Mouse (Mus musculus) CH12.LX (cell line): ENCODE data around the gene Plpp3. TPM values are rescaled to one million over a fixed set of nuclear protein-coding genes. Genes with fewer than 3 reads are reported as not detected.

ENCODE experiments used
- DNase-seq: peaks from one replicate; pipeline ENCODE4 v3.0.0-alpha.2; 2013; ENCODE audit errors: extremely low read depth
- H3K27ac ChIP-seq: 2 replicates; pipeline ENCODE4 v1.5.1; 2012; ENCODE audit warnings: low read depth, mild to moderate bottlenecking, control low read depth, moderate library complexity; ENCODE audit not compliant: insufficient read depth
- H3K27me3 ChIP-seq: replicated peaks from 2 replicates; pipeline ENCODE3; 2012; ENCODE audit warnings: inconsistent platforms
- H3K36me3 ChIP-seq, 2 experiments: replicated peaks in 1 of 2; 2 replicates each; pipeline versions ENCODE3 to v1.6.1; 2012; ENCODE audit warnings: inconsistent platforms in 1 of 2, low read length in 1 of 2, mild to moderate bottlenecking in 1 of 2, mixed read lengths in 1 of 2, moderate library complexity in 1 of 2; ENCODE audit not compliant: control insufficient read depth in 1 of 2, insufficient read depth in 1 of 2
- H3K4me1 ChIP-seq, 2 experiments: 2 replicates each; pipeline ENCODE4 v1.6.1; 2012; ENCODE audit warnings: inconsistent platforms in 1 of 2, moderate library complexity in 1 of 2; ENCODE audit not compliant: insufficient read depth in 2 of 2, control insufficient read depth in 1 of 2
- H3K4me2 ChIP-seq: 2 replicates; pipeline ENCODE4 v1.6.1; 2012; ENCODE audit warnings: low read depth, mild to moderate bottlenecking, control low read depth; ENCODE audit not compliant: poor library complexity, insufficient read depth, severe bottlenecking
- H3K4me3 ChIP-seq, 3 experiments: fragments of 150-350 bp in 1 of 3; sonication (generic) in 1 of 3; replicated peaks in 1 of 3; 2 replicates each; pipeline versions ENCODE3 to v1.5.1; 2011 to 2012; ENCODE audit warnings: low read depth in 2 of 3, low read length in 2 of 3, mild to moderate bottlenecking in 2 of 3, moderate library complexity in 2 of 3, control low read depth in 1 of 3, improper control_type of control experiment in 1 of 3, inconsistent platforms in 1 of 3, mixed read lengths in 1 of 3; ENCODE audit not compliant: poor library complexity in 1 of 3
- H3K79me2 ChIP-seq: replicated peaks from 2 replicates; pipeline ENCODE4 v1.6.1; 2012; ENCODE audit warnings: mild to moderate bottlenecking, moderate library complexity; ENCODE audit not compliant: control insufficient read depth, poor library complexity, insufficient read depth, severe bottlenecking; ENCODE audit errors: extremely low read depth
- H3K9ac ChIP-seq: 2 replicates; pipeline ENCODE4 v1.6.1; 2012; ENCODE audit warnings: low read depth, mild to moderate bottlenecking, control low read depth, moderate library complexity; ENCODE audit not compliant: insufficient read depth
- H3K9me3 ChIP-seq: replicated peaks from 2 replicates; pipeline ENCODE3; 2012; ENCODE audit warnings: low read length, inconsistent platforms, mixed read lengths
- CHD1 ChIP-seq: IDR thresholded peaks from 2 replicates; pipeline ENCODE4 v1.6.1; 2012; ENCODE audit warnings: low read depth, low read length, improper control_type of control experiment, inconsistent platforms
- CTCF ChIP-seq, 2 experiments: IDR thresholded peaks in 1 of 2; conservative IDR thresholded peaks in 1 of 2; 2 replicates each; pipeline ENCODE4 v1.5.1; 2011 to 2012; ENCODE audit warnings: low read depth in 2 of 2, low read length in 2 of 2, improper control_type of control experiment in 1 of 2, inconsistent platforms in 1 of 2, mild to moderate bottlenecking in 1 of 2, moderate library complexity in 1 of 2
- ELF1 ChIP-seq: IDR thresholded peaks from 2 replicates; pipeline ENCODE4 v1.6.1; 2014; ENCODE audit warnings: low read depth, mild to moderate bottlenecking, inconsistent platforms, low read length, improper control_type of control experiment
- EP300 ChIP-seq: IDR thresholded peaks from 2 replicates; pipeline ENCODE4 v1.6.1; 2011; ENCODE audit warnings: low read length, improper control_type of control experiment
- GABPA ChIP-seq: IDR thresholded peaks from 2 replicates; pipeline ENCODE4 v1.6.1; 2012; ENCODE audit warnings: low read depth, low read length, improper control_type of control experiment, inconsistent platforms; ENCODE audit not compliant: insufficient replicate concordance
- HCFC1 ChIP-seq: IDR thresholded peaks from 2 replicates; pipeline ENCODE4 v1.6.1; 2012; ENCODE audit warnings: low read depth, mild to moderate bottlenecking, inconsistent platforms, low read length, improper control_type of control experiment
- JUN ChIP-seq: IDR thresholded peaks from 2 replicates; pipeline ENCODE4 v1.6.1; 2011; ENCODE audit warnings: low read depth, mild to moderate bottlenecking, low read length, improper control_type of control experiment, moderate library complexity; ENCODE audit not compliant: insufficient read depth
- JUND ChIP-seq: conservative IDR thresholded peaks from 2 replicates; pipeline ENCODE4 v1.6.1; 2011; ENCODE audit warnings: low read depth, low read length, improper control_type of control experiment
- MAFK ChIP-seq: IDR thresholded peaks from 2 replicates; pipeline ENCODE4 v1.6.1; 2011; ENCODE audit warnings: low read length, improper control_type of control experiment; ENCODE audit not compliant: insufficient replicate concordance
- MAX ChIP-seq: IDR thresholded peaks from 2 replicates; pipeline ENCODE4 v1.6.1; 2011; ENCODE audit warnings: low read length, improper control_type of control experiment
- MAZ ChIP-seq: IDR thresholded peaks from 2 replicates; pipeline ENCODE4 v1.6.1; 2012; ENCODE audit warnings: low read depth, mild to moderate bottlenecking, inconsistent platforms, low read length, improper control_type of control experiment, moderate library complexity
- MEF2A ChIP-seq: IDR thresholded peaks from 2 replicates; pipeline ENCODE4 v1.6.1; 2014; ENCODE audit warnings: low read depth, mild to moderate bottlenecking, inconsistent platforms, low read length, improper control_type of control experiment, borderline replicate concordance
- MXI1 ChIP-seq: IDR thresholded peaks from 2 replicates; pipeline ENCODE4 v1.6.1; 2011; ENCODE audit warnings: mild to moderate bottlenecking, low read depth, low read length, improper control_type of control experiment
- NELFE ChIP-seq: IDR thresholded peaks from 2 replicates; pipeline ENCODE4 v1.6.1; 2011; ENCODE audit warnings: low read depth, low read length, improper control_type of control experiment
- POLR2A ChIP-seq: IDR thresholded peaks from 2 replicates; pipeline ENCODE4 v1.6.1; 2011; ENCODE audit warnings: low read depth, mild to moderate bottlenecking, improper control_type of control experiment, low read length
- POLR2AphosphoS2 ChIP-seq: IDR thresholded peaks from 2 replicates; pipeline ENCODE4 v1.6.1; 2011; ENCODE audit warnings: low read depth, low read length, improper control_type of control experiment
- RCOR1 ChIP-seq: conservative IDR thresholded peaks from 2 replicates; pipeline ENCODE4 v1.6.1; 2012; ENCODE audit warnings: low read depth, mild to moderate bottlenecking, inconsistent platforms, low read length, improper control_type of control experiment
- TBP ChIP-seq: conservative IDR thresholded peaks from 2 replicates; pipeline ENCODE4 v1.6.1; 2011; ENCODE audit warnings: low read depth, low read length, improper control_type of control experiment
- TCF12 ChIP-seq: IDR thresholded peaks from 2 replicates; pipeline ENCODE4 v1.6.1; 2014; ENCODE audit warnings: low read depth, mild to moderate bottlenecking, inconsistent platforms, low read length, improper control_type of control experiment
- USF1 ChIP-seq: IDR thresholded peaks from 2 replicates; pipeline ENCODE4 v1.6.1; 2014; ENCODE audit warnings: low read depth, mild to moderate bottlenecking, inconsistent platforms, low read length, improper control_type of control experiment
- ZC3H11A ChIP-seq: IDR thresholded peaks from 2 replicates; pipeline ENCODE4 v1.6.1; 2012; ENCODE audit warnings: low read depth, mild to moderate bottlenecking, inconsistent platforms, low read length, improper control_type of control experiment
- dilution Hi-C: fragments of 300-500 bp; cut with MboI; formaldehyde crosslinking; loops from 2 replicates; pipeline ENCODE4 v1.14.3; 2020; ENCODE audit warnings: low sequenced_read_pairs; ENCODE audit not compliant: extremely low pct_unique_long_range_greater_than_20kb, extremely low pct_ligation_motif_present
- in situ Hi-C: fragments of 300-500 bp; cut with MboI; formaldehyde crosslinking; loops from 3 replicates; pipeline ENCODE4 v1.14.3; 2019; ENCODE audit warnings: low sequenced_read_pairs, low pct_ligation_motif_present, low pct_unique_long_range_greater_than_20kb, mixed read lengths
- polyA plus RNA-seq: library from polyadenylated mRNA; unstranded; fragments of >175 nt; gene quantifications from 2 replicates; pipeline ENCODE4 v1.2.1, GENCODE M21; 2012; ENCODE audit warnings: low read depth; ENCODE audit not compliant: insufficient read length
- total RNA-seq, 2 experiments: library from RNA; depleted of rRNA; stranded (reverse); fragments of 300-350 nt in 1 of 2; fragments of >200 nt in 1 of 2; gene quantifications; 2 replicates each; pipeline ENCODE4 v1.2.3; 2012 to 2014

Gene Plpp3
- total and polyA plus RNA-seq, 3 experiments: 0.34 to 1.6 (median 1.2) TPM

DNA sequence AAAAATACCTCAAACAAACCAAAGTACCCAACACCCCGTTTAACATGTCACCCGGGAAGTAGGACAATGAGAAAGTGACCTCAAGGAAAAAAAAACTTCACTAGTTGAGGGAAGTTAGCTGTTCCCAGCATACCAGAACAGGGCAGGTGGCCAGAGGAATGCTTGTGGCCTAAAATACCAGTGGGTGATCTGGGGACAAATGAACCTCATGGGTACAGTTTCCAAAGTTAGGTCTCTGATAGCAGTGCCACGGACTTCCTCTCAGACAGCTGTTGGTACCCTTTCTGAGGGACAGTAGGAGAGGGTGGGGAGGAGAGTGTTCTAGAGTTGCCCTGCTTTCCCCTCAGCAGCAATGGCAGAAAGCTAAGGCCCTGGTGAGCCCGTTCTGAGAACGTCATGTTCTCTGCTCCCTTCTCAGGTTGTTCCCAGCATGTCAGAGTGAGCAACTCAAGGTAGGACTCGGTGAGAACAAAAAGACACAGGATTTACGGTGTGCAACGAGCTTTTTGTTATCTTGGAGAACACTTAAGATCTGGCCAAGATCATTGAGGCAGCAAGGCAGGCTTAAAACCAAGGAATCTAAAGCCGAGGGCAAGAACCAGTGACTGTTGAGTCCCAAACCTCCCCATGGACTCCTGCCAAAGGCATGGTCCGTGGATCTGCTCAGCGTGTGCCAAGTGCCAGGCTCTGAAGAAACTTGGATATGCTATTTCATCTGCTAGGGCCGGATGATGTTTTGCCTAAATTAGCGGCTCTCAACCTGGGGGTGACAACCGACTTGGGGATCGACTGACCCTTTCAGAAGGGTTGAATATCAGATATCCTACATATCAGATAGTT is 121.6 kb downstream of the Plpp3 start:
- Histone ChIP-seq H3K9me3 (no peaks in the 10 kb centered on the region), H3K9ac (no peak overlapping the region), H3K27me3 (no peaks in the 10 kb centered on the region), H3K4me3 (no peak overlapping the region), H3K36me3 (no peaks in the 10 kb centered on the region), H3K79me2 (no peaks in the 10 kb centered on the region), H3K4me1 (peaks cover 14 to 41% of the 10 kb centered on the region in 2 experiments), H3K4me2 (no peak overlapping the region), H3K27ac (no peak overlapping the region)
- dilution Hi-C loops: no loop called here
- TF ChIP-seq CHD1: no peak
- TF ChIP-seq EP300: no peak
- TF ChIP-seq RCOR1: no peak
- TF ChIP-seq ZC3H11A: no peak
- no peak for TF ChIP-seq MAX
- TF ChIP-seq TBP: no peak
- no peak for TF ChIP-seq JUN
- in situ Hi-C loops: no loop called here
- no peak for DNase-seq

DNA sequence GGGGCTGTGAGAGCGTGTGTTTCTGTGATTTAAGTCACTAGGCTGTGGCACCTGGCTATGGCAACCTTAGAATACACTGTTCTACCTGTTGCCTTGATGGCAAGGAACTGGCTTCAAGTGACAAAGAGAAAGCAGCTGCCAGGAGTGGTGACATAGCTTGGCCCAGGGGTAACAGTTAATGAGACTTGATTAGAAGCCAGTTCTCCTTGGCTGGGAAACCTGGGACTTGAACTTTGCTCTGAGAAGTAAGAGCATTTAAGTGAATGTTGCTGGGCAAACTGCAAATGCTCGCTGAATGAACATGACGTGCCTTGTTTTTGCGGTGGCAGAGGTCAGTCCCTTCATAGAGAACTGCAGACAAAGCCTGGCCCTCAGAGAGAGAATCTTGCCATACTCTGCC is 122.7 kb downstream of the Plpp3 start:
- dilution Hi-C loops: no loop called here

DNA sequence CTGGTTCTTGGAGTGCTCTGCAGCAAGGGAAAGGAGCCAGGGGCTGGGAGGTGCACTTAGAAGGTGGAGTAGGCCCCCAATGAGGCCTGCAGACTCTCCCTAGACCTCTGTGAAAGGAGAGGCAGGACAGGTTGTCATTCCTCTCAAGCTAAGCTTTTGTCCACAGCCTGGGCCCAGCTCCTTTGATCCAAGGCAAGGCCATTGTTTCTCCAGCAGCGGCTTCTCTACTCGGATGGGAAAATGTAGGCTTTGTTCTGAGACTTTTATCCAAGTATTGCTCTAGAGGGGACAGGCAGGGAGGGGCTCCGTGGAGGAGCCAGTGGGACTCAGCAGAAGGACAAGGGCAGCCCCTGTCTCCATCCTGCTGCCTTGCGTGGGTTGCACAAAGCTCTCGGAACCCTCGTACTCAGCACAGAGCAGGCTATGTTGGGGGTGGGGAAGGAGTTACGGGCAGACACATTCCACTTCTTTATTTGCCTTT is 124.6 kb downstream of the Plpp3 start:
- Histone ChIP-seq H3K27ac (no peak overlapping the region), H3K4me2 (no peak overlapping the region), H3K27me3 (no peaks in the 10 kb centered on the region), H3K4me3 (no peak overlapping the region)
- DNase-seq: no peak
- TF ChIP-seq TBP: no peak
- TF ChIP-seq MXI1: no peak
- TF ChIP-seq HCFC1: no peak
- no peak for TF ChIP-seq MEF2A
- TF ChIP-seq JUN: no peak
- TF ChIP-seq POLR2AphosphoS2: no peak
- no peak for TF ChIP-seq TCF12
- no peak for TF ChIP-seq USF1
- TF ChIP-seq ELF1: no peak
- no peak for TF ChIP-seq EP300
- TF ChIP-seq, all 38 proteins: peak for 0
- H3K9me3 ChIP-seq: no peaks in the 10 kb centered on the region
- dilution Hi-C loops: no loop called here
- no peaks in the 10 kb centered on the region for H3K79me2 ChIP-seq
- H3K36me3 ChIP-seq: no peaks in the 10 kb centered on the region
- in situ Hi-C loops: no loop called here
- peaks cover 36 to 65% of the 10 kb centered on the region in 2 experiments for H3K4me1 ChIP-seq
- H3K9ac ChIP-seq: no peak overlapping the region

More for the DNA sequence above, 122.7 kb downstream of the Plpp3 start:
- TF ChIP-seq NELFE (no peak), TBP (no peak), EP300 (no peak), MAFK (no peak), USF1 (no peak), MAZ (no peak), CTCF (conservative IDR thresholded peaks at IDR 0.05 in 1 of 2, IDR thresholded peaks at IDR 0.05 in 1 of 2; ENCODE audit: low read depth in 2 of 2, low read length in 2 of 2) (no peak), POLR2AphosphoS2 (no peak), POLR2A (no peak), GABPA (no peak), JUND (no peak)
- H3K27ac ChIP-seq: no peak overlapping the region
- no peak overlapping the region for H3K4me2 ChIP-seq
- H3K4me3 ChIP-seq: no peak overlapping the region
- no peaks in the 10 kb centered on the region for H3K9me3 ChIP-seq
- in situ Hi-C loops: no loop called here
- H3K4me1 ChIP-seq: peaks cover 21 to 51% of the 10 kb centered on the region in 2 experiments
- no peak overlapping the region for H3K9ac ChIP-seq
- DNase-seq: no peak
- H3K27me3 ChIP-seq: no peaks in the 10 kb centered on the region
- no peaks in the 10 kb centered on the region for H3K36me3 ChIP-seq
- H3K79me2 ChIP-seq: no peaks in the 10 kb centered on the region
